Mouse (Mus musculus) heart, postnatal 10 days (tissue): Measurements from ENCODE around the gene Gm8246. TPM values are rescaled to one million over a fixed set of nuclear protein-coding genes. Genes with fewer than 3 reads are reported as not detected.
"Not testable (repeated sequence)": the region's sequence is repeated elsewhere in the genome, so short reads cannot be mapped to it uniquely, and the experiment has no call there.

ENCODE experiments used
- DNase-seq, 2 experiments: peaks; one replicate each; pipeline ENCODE4 v3.0.0; 2021
- intact Hi-C: fragments of 180-260 bp; cut with DNase I; formaldehyde crosslinking; loops from one replicate; pipeline ENCODE4 v1.15.1; 2025
- total RNA-seq, 2 experiments: library from RNA; stranded (reverse); gene quantifications; 2 replicates each; pipeline ENCODE4 v1.2.3; 2021

Gene Gm8246
- not detected for total RNA-seq

DNA sequence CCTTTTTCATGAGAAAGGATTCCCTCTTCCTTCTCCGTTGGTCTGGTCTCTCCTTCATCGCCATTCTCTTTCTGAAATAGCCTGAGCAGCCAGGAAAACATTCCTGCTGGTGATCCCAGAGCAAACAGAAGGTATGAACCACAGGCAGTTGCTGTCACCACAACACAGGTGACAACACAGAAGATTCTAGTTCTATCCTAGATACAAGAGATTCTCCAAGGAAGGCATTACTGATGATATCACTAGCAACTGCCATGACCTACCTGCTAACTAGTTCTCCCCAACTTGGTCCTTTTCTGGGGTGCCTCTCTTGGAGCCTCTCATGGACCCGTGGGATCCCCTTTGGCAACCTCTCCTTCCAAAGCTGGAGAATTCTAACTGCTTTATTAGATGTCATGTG, at the start of gene Gm8246:
Gene Gm8246, minus strand, starts transcription at position 101 of the 400 bp plus-strand sequence.
- intact Hi-C loops, DNase-seq: not testable (repeated sequence)

DNA sequence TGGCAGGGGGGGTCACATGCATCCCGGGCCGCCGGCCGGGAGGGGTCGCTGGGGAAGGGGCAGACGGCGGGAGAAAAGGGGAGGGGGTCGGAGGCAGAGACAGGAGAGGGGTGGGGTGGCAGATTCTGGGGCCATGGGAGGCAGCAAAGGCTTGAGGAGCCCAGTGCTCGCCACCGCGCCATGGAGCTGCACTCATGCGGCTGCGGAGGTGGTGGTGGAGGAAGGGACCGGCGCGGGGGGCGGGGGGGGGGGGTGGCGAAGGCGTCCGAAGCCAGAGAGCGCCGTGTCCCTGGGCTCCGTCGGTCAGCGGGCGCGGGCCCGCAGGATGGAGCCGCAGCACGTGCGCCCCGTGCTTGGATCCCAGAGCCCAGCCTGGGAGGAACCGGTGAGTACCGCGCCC, 23.7 kb upstream of the Gm8246 start, which contains the start of gene Gm3488:
Gene Gm3488, plus strand, starts transcription at position 301 of the 400 bp plus-strand sequence.
- intact Hi-C loops = not testable (repeated sequence)

DNA sequence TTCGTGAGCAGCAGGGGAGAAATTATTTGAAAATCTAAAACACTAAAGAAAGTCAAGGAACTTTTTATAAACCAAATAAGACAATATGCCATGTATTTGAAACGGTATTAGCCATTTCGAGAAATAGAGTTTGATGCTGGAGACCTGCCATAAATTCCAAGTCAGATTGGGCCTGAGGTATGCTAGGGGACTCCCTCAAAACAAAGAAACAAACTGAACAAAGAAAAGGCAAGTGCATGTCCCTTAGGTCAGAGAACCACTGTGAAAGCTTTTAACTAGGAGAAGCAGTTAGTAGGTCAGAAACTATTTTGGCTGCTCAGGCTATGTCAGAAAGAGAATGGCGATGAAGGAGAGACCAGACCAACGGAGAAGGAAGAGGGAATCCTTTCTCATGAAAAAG, 6.3 kb upstream of the Gm8246 start, which contains the start of gene Gm3187:
Gene Gm3187, plus strand, starts transcription at position 301 of the 400 bp plus-strand sequence.
- intact Hi-C loops, DNase-seq: not testable (repeated sequence)

More for the DNA sequence above, 23.7 kb upstream of the Gm8246 start, which contains the start of gene Gm3488:
- DNase-seq = not testable (repeated sequence)

DNA sequence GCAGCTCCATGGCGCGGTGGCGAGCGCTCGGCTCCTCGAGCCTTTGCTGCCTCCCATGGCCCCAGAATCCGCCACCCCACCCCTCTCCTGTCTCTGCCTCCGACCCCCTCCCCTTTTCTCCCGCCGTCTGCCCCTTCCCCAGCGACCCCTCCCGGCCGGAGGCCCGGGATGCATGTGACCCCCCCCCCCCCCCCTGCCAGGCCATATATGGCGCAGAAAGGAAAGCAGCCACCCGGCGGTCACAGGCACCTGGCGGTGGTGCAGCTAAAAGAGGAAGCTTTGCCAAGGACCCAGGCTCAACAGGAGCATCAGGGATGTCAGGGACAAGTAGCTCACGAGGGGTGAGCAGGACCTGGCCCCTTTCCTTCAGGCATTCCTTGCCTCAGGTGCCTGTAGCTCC, 17.2 kb downstream of the Gm8246 start:
- intact Hi-C loops, DNase-seq: not testable (repeated sequence)

DNA sequence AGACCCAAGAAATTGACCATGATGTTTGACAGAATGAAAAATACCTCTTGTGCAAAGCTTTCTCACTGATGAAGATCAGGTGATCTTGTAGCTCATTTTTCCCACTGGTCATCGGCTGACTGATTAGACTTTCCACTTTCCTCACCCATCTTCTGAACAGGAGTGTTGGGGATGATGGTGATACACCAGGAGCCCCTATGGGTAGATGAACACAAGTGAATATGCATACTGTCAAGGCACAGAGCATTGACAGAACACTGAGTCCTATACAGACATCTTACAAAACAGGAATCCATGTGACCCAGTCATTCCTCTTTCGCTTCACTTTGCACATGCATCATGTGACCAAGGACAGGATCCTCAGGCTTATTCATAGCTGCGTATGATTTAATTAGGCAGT, 22.3 kb downstream of the Gm8246 start, which contains the start of gene Gm3194:
Gene Gm3194, minus strand, starts transcription at position 101 of the 400 bp plus-strand sequence.
- DNase-seq, intact Hi-C loops: not testable (repeated sequence)

Other genes with a start within 250 kb of the Gm8246 start
- not detected for gene Gm3526, start 217.2 kb downstream of the Gm8246 start, total RNA-seq
- not detected for gene Gm3542, start 142.9 kb downstream of the Gm8246 start, total RNA-seq
- gene Gm3500, start 88.8 kb downstream of the Gm8246 start, total RNA-seq = not detected
- 1 to 10 TPM; 1.4 to 2.0 TPM for gene Gm3194, start 22.4 kb downstream of the Gm8246 start, total RNA-seq
- gene Gm3187, start 6.4 kb upstream of the Gm8246 start, total RNA-seq = not detected
- 1 to 10 TPM in 1 of 2 experiments, under 1 TPM in 1; 0.92 to 2.0 TPM for gene Gm3488, start 23.8 kb upstream of the Gm8246 start, total RNA-seq
- not detected for gene Gm3532, start 60.7 kb upstream of the Gm8246 start, total RNA-seq
- gene Gm8265, start 155.2 kb upstream of the Gm8246 start, total RNA-seq = not detected
- not detected for gene Gm9603, start 209.6 kb upstream of the Gm8246 start, total RNA-seq